Mouse (Mus musculus): ENCODE results near the gene Trim25. TPM values are rescaled to one million over a fixed set of nuclear protein-coding genes. Genes with fewer than 3 reads are reported as not detected.

The Trim25 gene
- total and polyA plus RNA-seq, 3 experiments, result 6.1 to 41.2 (median 19.5) TPM

GRCm38 (mm10) chr11:89060423-89061089, 61.4 kb downstream of the Trim25 start:
- TF ChIP-seq SIN3A (IDR thresholded peaks at IDR 0.05; ENCODE audit: low read length), result peak; percentile 82
- TF ChIP-seq NELFE (IDR thresholded peaks at IDR 0.05; ENCODE audit: low read depth, low read length), result peak; percentile 79
- 0 out of 2 replicates have a peak, but pooled peaks have one; percentile 23 for TF ChIP-seq IRF4 (IDR thresholded peaks at IDR 0.05; ENCODE audit: low read depth, low read length)
- no peak for TF ChIP-seq ZC3H11A (IDR thresholded peaks at IDR 0.05; ENCODE audit: low read depth, low read length)
- no peak for TF ChIP-seq MAFK (IDR thresholded peaks at IDR 0.05; ENCODE audit: insufficient replicate concordance, low read length)
- no peak for TF ChIP-seq KAT2A (IDR thresholded peaks at IDR 0.05; ENCODE audit: insufficient replicate concordance, low read length)
- TF ChIP-seq ELF1 (IDR thresholded peaks at IDR 0.05; ENCODE audit: low read depth, low read length), result peak; percentile 66
- TF ChIP-seq MXI1 (IDR thresholded peaks at IDR 0.05; ENCODE audit: low read depth, low read length), result peak; percentile 76; the same call in 1 of the 2 replicates
- no peak for TF ChIP-seq SMC3 (IDR thresholded peaks at IDR 0.05; ENCODE audit: low read depth, low read length)
- peak; percentile 76; the same call in 1 of the 2 replicates for TF ChIP-seq ZMIZ1 (IDR thresholded peaks at IDR 0.05; ENCODE audit: low read depth, low read length)
- no peak for TF ChIP-seq JUND (conservative IDR thresholded peaks at IDR 0.05; ENCODE audit: low read depth, low read length)
- no peak for TF ChIP-seq POLR2AphosphoS2 (IDR thresholded peaks at IDR 0.05; ENCODE audit: low read depth, low read length)
- TF ChIP-seq ETS1 (conservative IDR thresholded peaks at IDR 0.05; ENCODE audit: low read depth, low read length), result no peak
- no peak for TF ChIP-seq CTCF (conservative IDR thresholded peaks at IDR 0.05 in 1 of 2, IDR thresholded peaks at IDR 0.05 in 1 of 2; ENCODE audit: low read depth in 2 of 2, low read length in 2 of 2)
- TF ChIP-seq USF1 (IDR thresholded peaks at IDR 0.05; ENCODE audit: low read depth, low read length), result no peak
- TF ChIP-seq RCOR1 (conservative IDR thresholded peaks at IDR 0.05; ENCODE audit: low read depth, low read length), result no peak
- no peak for TF ChIP-seq MYC (IDR thresholded peaks at IDR 0.05; ENCODE audit: low read depth, low read length)
- TF ChIP-seq HCFC1 (IDR thresholded peaks at IDR 0.05; ENCODE audit: low read depth, low read length), result peak; percentile 62
- TF ChIP-seq ZNF384 (IDR thresholded peaks at IDR 0.05; ENCODE audit: low read depth, low read length), result no peak
- no peak for TF ChIP-seq MEF2A (IDR thresholded peaks at IDR 0.05; ENCODE audit: borderline replicate concordance, low read depth, low read length)
- peak; percentile 94 for TF ChIP-seq MAZ (IDR thresholded peaks at IDR 0.05; ENCODE audit: low read depth, low read length)
- TF ChIP-seq JUN (IDR thresholded peaks at IDR 0.05; ENCODE audit: insufficient read depth, low read depth, low read length), result no peak
- TF ChIP-seq POLR2A (IDR thresholded peaks at IDR 0.05; ENCODE audit: low read depth, low read length), result peak; percentile 74
- TF ChIP-seq E2F4 (IDR thresholded peaks at IDR 0.05; ENCODE audit: insufficient replicate concordance, low read depth, low read length), result no peak
- no peak for TF ChIP-seq PAX5 (IDR thresholded peaks at IDR 0.05; ENCODE audit: low read length)
- TF ChIP-seq MAX (IDR thresholded peaks at IDR 0.05; ENCODE audit: low read length), result peak; percentile 78; the same call in 1 of the 2 replicates
- TF ChIP-seq CHD2 (IDR thresholded peaks at IDR 0.05; ENCODE audit: low read length), result peak; percentile 96
- TF ChIP-seq TBP (conservative IDR thresholded peaks at IDR 0.05; ENCODE audit: low read depth, low read length), result no peak
- peak; percentile 51 for TF ChIP-seq BHLHE40 (IDR thresholded peaks at IDR 0.05; ENCODE audit: low read depth, low read length)
- TF ChIP-seq RAD21 (IDR thresholded peaks at IDR 0.05; ENCODE audit: low read depth, low read length), result no peak
- no peak for TF ChIP-seq ZKSCAN1 (IDR thresholded peaks at IDR 0.05; ENCODE audit: borderline replicate concordance, low read depth, low read length)
- TF ChIP-seq EP300 (IDR thresholded peaks at IDR 0.05; ENCODE audit: low read length), result no peak
- TF ChIP-seq NRF1 (IDR thresholded peaks at IDR 0.05; ENCODE audit: low read depth, low read length), result peak; percentile 88
- no peak for TF ChIP-seq UBTF (IDR thresholded peaks at IDR 0.05; ENCODE audit: low read depth, low read length)
- TF ChIP-seq USF2 (conservative IDR thresholded peaks at IDR 0.05; ENCODE audit: low read depth, low read length), result no peak
- no peak for TF ChIP-seq GABPA (IDR thresholded peaks at IDR 0.05; ENCODE audit: insufficient replicate concordance, low read depth, low read length)
- no peak; the same call in 1 of the 2 replicates for TF ChIP-seq TCF12 (IDR thresholded peaks at IDR 0.05; ENCODE audit: low read depth, low read length)
- no peak for TF ChIP-seq CHD1 (IDR thresholded peaks at IDR 0.05; ENCODE audit: low read depth, low read length)
- dilution Hi-C loops (cut with MboI; ENCODE audit: extremely low pct_ligation_motif_present, extremely low pct_unique_long_range_greater_than_20kb, low sequenced_read_pairs), result no loop called here
- Histone ChIP-seq H3K9ac (ENCODE audit: insufficient read depth, low read depth) (peak overlapping the region; percentile 75), H3K79me2 (replicated peaks; ENCODE audit: control insufficient read depth, extremely low read depth, insufficient read depth, poor library complexity, severe bottlenecking) (peaks cover 5% of the 10 kb centered on the region), H3K36me3 (replicated peaks in 1 of 2; ENCODE audit: control insufficient read depth in 1 of 2, insufficient read depth in 1 of 2, low read length in 1 of 2) (peaks cover 0 to 16% of the 10 kb centered on the region in 2 experiments), H3K27ac (ENCODE audit: insufficient read depth, low read depth) (peak overlapping the region; percentile 5; the same call in 1 of the 2 replicates), H3K4me2 (ENCODE audit: insufficient read depth, low read depth, poor library complexity, severe bottlenecking) (peak overlapping the region; percentile 69), H3K9me3 (replicated peaks; ENCODE audit: low read length) (peaks cover 5% of the 10 kb centered on the region), H3K4me3 (replicated peaks in 1 of 3; ENCODE audit: low read depth in 2 of 3, low read length in 2 of 3, poor library complexity in 1 of 3) (peak overlapping the region; percentile 59 to 98 (median 69)), H3K4me1 (ENCODE audit: control insufficient read depth in 1 of 2, insufficient read depth in 2 of 2) (peaks cover 2 to 39% of the 10 kb centered on the region in 2 experiments; a peak in 3 of 4 replicates), H3K27me3 (replicated peaks) (no peaks in the 10 kb centered on the region)
- in situ Hi-C loops (cut with MboI; ENCODE audit: low pct_ligation_motif_present, low pct_unique_long_range_greater_than_20kb, low sequenced_read_pairs), result no loop called here
- peak; percentile 98 for DNase-seq (ENCODE audit: extremely low read depth)
